ENCODE assay signal across 15 mouse cellular contexts in genomic region chr12:70266494-70266931, GRCm38 (mm10). TPM values are rescaled to one million over a fixed set of nuclear protein-coding genes. Genes with fewer than 3 reads are reported as not detected.
DNase-seq lines count a peak whose midpoint lies in the region; ATAC-seq lines count a peak whose summit lies in the region.
"Had no signal": no experiment of that assay in that cellular context is flagged by ENCODE, and none has a peak within 500 bp of the region (broad histone marks: within the 10 kb centered on the region; RNA-seq: fewer than 3 reads in every experiment).

No protein-coding gene starts in this region.

- 46% methylated on average over 8 of the region's 8 CpGs for WGBS in neural tube, embryonic 15.5 days
- 34% methylated on average over 8 of the region's 8 CpGs for WGBS in embryonic facial prominence, embryonic 11.5 days

- H3K27ac ChIP-seq in neural tube, embryonic 15.5 days (replicated peaks) = no peak overlapping the region
- no peak overlapping the region for H3K27ac ChIP-seq in embryonic facial prominence, embryonic 11.5 days (replicated peaks; ENCODE audit: low read depth, low read length)
- H3K27ac ChIP-seq: hindbrain, embryonic 12.5 days; limb, embryonic 12.5 days; lung, embryonic 15.5 days; midbrain, embryonic 13.5 days; neural tube, embryonic 13.5 days had no signal

- no peaks in the 10 kb centered on the region for H3K27me3 ChIP-seq in neural tube, embryonic 15.5 days (replicated peaks)
- H3K27me3 ChIP-seq in embryonic facial prominence, embryonic 11.5 days (ENCODE audit: control insufficient read depth, insufficient read depth, low read length) = no peaks in the 10 kb centered on the region
- H3K27me3 ChIP-seq: hindbrain, embryonic 12.5 days; lung, embryonic 15.5 days; midbrain, embryonic 13.5 days; neural tube, embryonic 13.5 days had no signal

- peaks cover 42% of the 10 kb centered on the region for H3K36me3 ChIP-seq in neural tube, embryonic 15.5 days
- no peaks in the 10 kb centered on the region for H3K36me3 ChIP-seq in embryonic facial prominence, embryonic 11.5 days (replicated peaks; ENCODE audit: control insufficient read depth, insufficient read depth, low read depth, low read length)
- H3K36me3 ChIP-seq: limb, embryonic 12.5 days; lung, embryonic 15.5 days had no signal

- intact Hi-C loops in heart, postnatal 10 days (cut with DNase I) = no loop called here

- H3K9ac ChIP-seq in neural tube, embryonic 15.5 days (replicated peaks) = no peak overlapping the region
- no peak overlapping the region for H3K9ac ChIP-seq in embryonic facial prominence, embryonic 11.5 days (replicated peaks; ENCODE audit: low read length)
- H3K9ac ChIP-seq: hindbrain, embryonic 12.5 days; limb, embryonic 12.5 days; lung, embryonic 15.5 days; midbrain, embryonic 13.5 days; neural tube, embryonic 13.5 days had no signal

- no peak overlapping the region for H3K4me2 ChIP-seq in neural tube, embryonic 15.5 days
- H3K4me2 ChIP-seq in embryonic facial prominence, embryonic 11.5 days (ENCODE audit: low read depth, low read length) = no peak overlapping the region
- H3K4me2 ChIP-seq: hindbrain, embryonic 12.5 days; limb, embryonic 12.5 days; lung, embryonic 15.5 days; midbrain, embryonic 13.5 days; neural tube, embryonic 13.5 days had no signal

- no peak overlapping the region for H3K4me3 ChIP-seq in neural tube, embryonic 15.5 days (replicated peaks)
- H3K4me3 ChIP-seq in embryonic facial prominence, embryonic 11.5 days (ENCODE audit: low read depth, low read length) = no peak overlapping the region
- H3K4me3 ChIP-seq: hindbrain, embryonic 12.5 days; limb, embryonic 12.5 days; lung, embryonic 15.5 days; midbrain, embryonic 13.5 days; neural tube, embryonic 13.5 days had no signal

- DNase-seq in neural tube, embryonic 10.5 days (ENCODE audit: extremely low spot score, low spot score) = peak; percentile 39
- peak; percentile 17 for DNase-seq in embryonic facial prominence, embryonic 11.5 days (ENCODE audit: low spot score)
- DNase-seq in heart, postnatal 10 days = peak; percentile 32 to 34
- no peak for DNase-seq in layer of hippocampus, postnatal 36 days
- DNase-seq in adrenal gland, postnatal 36 days = no peak
- DNase-seq: cerebellum, adult 2 months; kidney, adult 2 months; right cerebral cortex, postnatal 4 days had no signal

- no peaks in the 10 kb centered on the region for H3K9me3 ChIP-seq in neural tube, embryonic 15.5 days (replicated peaks)
- no peaks in the 10 kb centered on the region for H3K9me3 ChIP-seq in embryonic facial prominence, embryonic 11.5 days (replicated peaks; ENCODE audit: control insufficient read depth, low read length)
- H3K9me3 ChIP-seq: hindbrain, embryonic 12.5 days; limb, embryonic 12.5 days; lung, embryonic 15.5 days; midbrain, embryonic 13.5 days; neural tube, embryonic 13.5 days had no signal

- H3K4me1 ChIP-seq in neural tube, embryonic 15.5 days = no peaks in the 10 kb centered on the region
- H3K4me1 ChIP-seq in embryonic facial prominence, embryonic 11.5 days (ENCODE audit: control insufficient read depth, insufficient read depth, low read length) = no peaks in the 10 kb centered on the region
- H3K4me1 ChIP-seq: lung, embryonic 15.5 days; midbrain, embryonic 13.5 days had no signal

- ATAC-seq in neural tube, embryonic 15.5 days (ENCODE audit: low FRiP score) = no peak
- ATAC-seq in embryonic facial prominence, embryonic 11.5 days (replicated peaks; ENCODE audit: insufficient number of reproducible peaks, low FRiP score, low TSS enrichment, low read depth) = no peak
- no peak for ATAC-seq in frontal cortex, adult (ENCODE audit: low TSS enrichment)
- ATAC-seq: midbrain, embryonic 13.5 days had no signal

RNA-seq across cellular contexts. Expression of gene Pygl, which starts 35.2 kb away (rescaled TPM):
- 10.0 and 17.0 TPM in 2 replicates for polyA plus RNA-seq in neural tube, embryonic 15.5 days (2015; fragmentation: Nextera tagmentation; extraction: Ambion mirVana)
- 10.7 and 11.2 TPM in 2 replicates for polyA plus RNA-seq in embryonic facial prominence, embryonic 11.5 days (2014; fragmentation: Nextera tagmentation; extraction: Ambion mirVana)
- 10 to 100 TPM in 1 of 2 experiments, 1 to 10 TPM in 1; 8.6 to 13.0 TPM for total RNA-seq in heart, postnatal 10 days (2021)
- 1 to 10 TPM; 3.4 to 5.8 TPM for total RNA-seq in layer of hippocampus, postnatal 36 days (2021)
- 100 to 1,000 TPM; 128 to 179 TPM for total RNA-seq in adrenal gland, postnatal 36 days (2021)

Comparison
In these comparisons a context has a peak if more than half of its experiments do, and no peak if none do; other contexts are left out.
1. DNase-seq: peak in neural tube, embryonic 10.5 days (single experiment), embryonic facial prominence, embryonic 11.5 days (single experiment) and heart, postnatal 10 days (2 of 2); none in layer of hippocampus, postnatal 36 days (0 of 2) and adrenal gland, postnatal 36 days (0 of 2).
2. RNA of gene Pygl, which starts 35.2 kb away (total RNA-seq): 128 to 179 TPM in adrenal gland, postnatal 36 days; 8.6 to 13.0 TPM in heart, postnatal 10 days and 3.4 to 5.8 TPM in layer of hippocampus, postnatal 36 days; every median in the first group is over 4 times any median in the second.